Mouse (Mus musculus): Measurements from ENCODE around the gene Lrmda.

The Lrmda gene

DNA sequence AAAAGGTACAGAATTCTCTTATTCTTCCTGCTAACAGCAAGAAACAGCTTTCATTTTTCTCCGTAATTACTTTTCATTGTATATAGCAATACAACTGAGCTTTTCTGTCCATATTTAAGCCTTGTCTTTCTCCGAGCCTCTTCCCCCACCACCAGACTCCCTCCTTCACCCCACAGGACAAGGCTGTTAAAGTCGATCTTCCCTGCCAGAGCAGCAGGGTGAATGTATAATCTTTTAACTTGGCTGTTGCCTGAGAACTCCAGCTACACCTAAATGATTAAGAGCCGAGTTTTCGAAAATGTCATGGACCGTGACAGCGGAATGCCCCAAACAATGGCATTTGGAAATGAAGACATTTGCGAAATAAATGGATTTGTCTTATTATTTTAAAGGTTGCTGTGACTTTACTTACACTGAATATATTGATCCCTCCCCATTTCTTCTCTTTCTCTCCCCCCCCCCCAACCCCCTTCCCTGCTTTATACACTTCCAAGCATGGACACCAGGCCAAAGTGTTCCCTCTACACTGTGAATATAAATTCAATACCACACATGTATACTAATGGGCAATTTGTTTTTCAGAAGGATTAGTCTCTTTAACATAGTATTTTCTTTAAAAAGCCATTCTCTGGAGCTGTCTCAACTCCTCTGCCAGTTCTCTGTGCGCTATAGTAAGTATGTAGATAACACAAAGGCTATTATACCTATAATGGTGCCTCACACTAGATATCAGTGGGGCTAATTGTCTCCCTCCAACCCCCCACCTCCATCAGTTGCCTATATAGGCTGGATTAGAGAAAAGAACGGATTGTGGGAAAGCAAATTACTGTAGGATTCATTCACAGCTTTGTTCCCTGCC lies 1075.9 kb downstream of the Lrmda start:
- DNase-seq = no peak

DNA sequence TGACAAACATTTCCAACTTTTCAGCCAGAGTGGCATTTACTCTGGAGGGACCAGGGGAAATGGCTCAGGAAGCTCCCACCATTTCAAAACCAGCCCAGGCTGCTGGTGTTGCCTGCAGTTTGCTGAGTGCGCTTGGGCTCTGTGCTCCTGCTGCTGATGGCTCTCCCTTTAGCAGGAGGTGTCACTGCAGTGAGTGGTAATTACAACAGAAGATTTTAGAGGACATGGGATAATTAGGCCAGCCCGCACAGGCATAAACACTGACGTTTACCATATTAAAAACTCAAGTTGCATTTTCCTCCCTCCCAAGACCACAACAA lies 1076.5 kb downstream of the Lrmda start:
- DNase-seq = peak in 1 of 2 experiments; percentile 11

DNA sequence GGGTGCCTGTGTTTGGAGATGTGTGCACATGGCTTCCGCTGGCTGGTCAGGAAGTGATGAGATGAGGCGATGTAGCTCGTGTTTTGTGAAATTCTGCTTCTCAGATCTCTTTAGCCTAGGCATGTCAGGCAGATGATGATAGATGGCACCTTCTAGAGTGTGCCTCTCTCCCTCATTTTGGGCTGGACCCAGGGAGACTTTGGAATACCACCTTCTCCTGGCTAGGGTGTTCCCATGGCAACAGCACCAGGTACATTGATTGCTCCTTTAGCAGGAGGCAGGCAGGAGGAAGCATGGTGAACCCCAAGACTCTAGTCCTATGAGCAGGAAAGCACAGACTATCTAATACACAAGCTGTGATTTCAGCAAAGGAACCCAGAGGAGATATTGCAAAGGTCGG lies 1076.9 kb downstream of the Lrmda start:
- DNase-seq = no peak

Measured in cerebellum, postnatal 25 days (tissue).